Mouse (Mus musculus) c-Kit-positive CD71-positive TER-119-negative erythroid progenitor cells, embryonic 14.5 days (primary cell): ENCODE measurements around the gene Kcnh1.

Experiments used
- DNase-seq: peaks from one replicate; pipeline ENCODE4 v3.0.0-alpha.2; 2013; ENCODE audit warnings: low read depth

The Kcnh1 gene

GRCm38 (mm10) chr1:192415813-192416212, 225.2 kb downstream of the Kcnh1 start:
- DNase-seq = no peak

GRCm38 (mm10) chr1:192416241-192416821, 225.8 kb downstream of the Kcnh1 start:
- DNase-seq = no peak

DNA sequence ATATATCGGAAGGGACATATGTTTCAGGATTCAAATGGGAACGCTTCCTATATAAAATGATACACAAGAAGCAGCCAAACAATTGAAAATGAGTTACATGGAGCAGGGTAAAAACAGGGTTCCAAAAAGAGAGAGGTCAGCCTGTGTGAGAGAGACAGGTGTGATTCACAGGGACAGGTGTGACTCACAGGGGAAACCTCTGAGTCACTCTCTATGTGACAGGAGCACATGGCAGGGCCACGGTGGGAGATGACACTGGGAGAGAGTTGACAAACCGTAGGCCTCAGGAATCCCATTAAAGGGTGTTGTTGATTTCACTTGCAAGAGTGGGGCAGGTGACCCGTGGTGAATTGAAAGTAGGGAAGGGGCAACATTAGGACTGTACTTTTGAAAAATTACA, 228.6 kb downstream of the Kcnh1 start:
- no peak for DNase-seq

DNA sequence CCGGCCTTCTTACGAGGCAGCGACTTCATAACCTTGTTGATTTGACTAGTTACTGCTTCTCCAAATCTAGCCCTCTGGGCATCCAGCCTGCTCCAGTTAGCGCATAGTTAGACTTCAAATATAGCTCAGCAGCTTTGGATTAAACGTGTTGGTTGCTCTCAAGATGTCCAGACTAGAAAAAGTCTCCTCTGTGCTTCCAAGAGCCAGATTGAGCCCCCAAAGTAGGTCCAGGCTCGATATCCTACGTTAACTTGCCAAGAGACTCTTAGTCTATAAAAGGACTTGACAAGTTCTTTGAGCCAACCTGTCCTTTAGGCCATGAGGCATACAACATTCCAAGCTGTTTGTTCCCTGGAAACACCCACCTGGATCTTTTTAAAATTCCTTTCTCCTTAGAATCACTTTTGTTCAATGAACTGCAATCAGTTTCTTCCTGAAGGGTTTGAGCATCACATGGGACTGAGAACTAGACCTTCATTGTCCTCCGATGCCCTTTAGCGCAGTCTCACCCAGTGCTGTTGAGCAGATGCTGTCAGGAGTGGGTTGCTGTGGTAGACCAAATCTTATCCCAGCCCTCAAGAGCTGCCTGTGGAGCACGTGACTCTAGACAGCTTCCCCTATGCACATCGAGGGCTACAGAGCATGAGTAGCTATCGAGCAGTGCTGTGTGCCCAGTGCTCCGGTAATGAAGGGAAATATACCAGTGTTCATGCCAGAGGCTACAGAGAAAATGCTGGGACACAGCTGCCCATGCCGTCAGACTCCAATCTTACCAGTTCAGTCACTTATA, 231.0 kb downstream of the Kcnh1 start:
- DNase-seq = no peak

DNA sequence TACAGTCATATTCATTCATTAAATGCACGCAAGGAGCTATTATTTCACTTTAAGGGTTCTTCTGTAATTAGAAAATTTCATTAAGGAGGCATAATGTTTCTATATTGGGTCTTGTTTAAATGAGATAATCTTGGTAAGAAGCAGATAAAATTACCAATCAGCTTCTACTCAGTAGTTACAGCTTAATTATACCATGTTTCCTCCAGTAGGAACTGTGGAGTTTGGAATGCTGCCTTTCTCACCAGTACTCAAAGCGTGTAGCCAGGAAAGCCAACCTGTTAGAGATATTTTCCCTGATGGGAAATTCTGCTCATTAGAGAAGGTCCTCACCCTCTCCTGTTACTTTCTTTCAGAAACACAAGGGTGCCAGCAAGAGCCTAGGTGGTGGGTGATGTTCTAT, 240.8 kb downstream of the Kcnh1 start:
- no peak for DNase-seq

GRCm38 (mm10) chr1:192435503-192435902, 244.9 kb downstream of the Kcnh1 start:
- DNase-seq = no peak

- DNase-seq = no peak
These were observed 248.7 kb downstream of the Kcnh1 start for GRCm38 (mm10) chr1:192439151-192439837.

GRCm38 (mm10) chr1:192442772-192443445, 252.3 kb downstream of the Kcnh1 start:
- no peak for DNase-seq

DNA sequence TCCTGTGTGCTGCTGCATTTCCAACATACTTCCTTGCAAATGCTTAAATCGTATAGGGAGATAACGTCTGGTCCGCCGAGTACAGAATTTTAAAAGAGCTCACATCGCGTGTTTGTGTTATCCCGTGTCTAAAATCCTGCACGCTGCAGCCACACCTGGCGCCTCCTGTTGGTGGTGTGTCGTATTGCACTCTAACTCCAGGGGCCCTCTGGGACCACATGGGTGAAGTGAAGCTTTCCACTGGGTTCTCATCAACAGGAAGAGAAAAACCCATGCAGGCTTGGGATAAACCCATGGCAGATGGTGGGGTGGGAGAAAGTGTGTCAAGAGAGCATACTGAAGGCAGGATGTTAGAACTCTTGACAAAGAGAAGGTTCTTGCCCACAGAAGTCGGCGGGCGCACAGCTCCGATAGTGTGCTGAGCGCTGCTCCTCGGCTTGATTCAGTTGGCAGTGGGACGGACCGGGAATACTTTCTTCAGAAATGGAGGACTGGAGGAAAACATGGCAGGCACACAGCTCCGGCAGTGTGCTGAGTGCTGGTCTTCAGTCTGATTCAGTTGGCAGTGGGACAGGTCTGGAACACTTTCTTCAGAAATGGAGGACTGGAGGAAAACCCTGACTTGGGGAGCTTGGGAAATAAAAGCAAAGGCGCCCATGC, 253.6 kb downstream of the Kcnh1 start:
- no peak for DNase-seq

GRCm38 (mm10) chr1:192444658-192445447, 254.3 kb downstream of the Kcnh1 start:
- no peak for DNase-seq

GRCm38 (mm10) chr1:192446158-192446557, 255.6 kb downstream of the Kcnh1 start:
- DNase-seq = no peak

DNA sequence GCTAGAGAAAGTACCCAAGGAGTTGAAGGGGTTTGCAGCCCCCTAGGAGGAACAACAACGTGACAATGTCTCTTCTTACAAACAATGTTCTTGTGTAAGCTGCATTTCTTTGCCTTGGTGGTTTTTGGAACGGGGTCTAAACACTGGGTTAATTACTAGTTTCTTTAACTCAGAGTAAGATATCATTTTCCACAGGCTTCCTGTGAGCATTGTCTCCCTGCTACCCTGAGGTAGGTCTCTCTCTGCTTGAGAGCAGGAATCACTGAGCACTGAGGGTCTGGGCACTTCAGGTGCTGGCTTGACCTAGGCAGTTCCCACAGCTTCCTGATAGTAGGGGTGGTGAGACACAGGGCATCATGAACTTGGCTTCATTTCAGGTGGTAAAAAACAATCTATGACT, 257.1 kb downstream of the Kcnh1 start:
- DNase-seq = no peak

DNA sequence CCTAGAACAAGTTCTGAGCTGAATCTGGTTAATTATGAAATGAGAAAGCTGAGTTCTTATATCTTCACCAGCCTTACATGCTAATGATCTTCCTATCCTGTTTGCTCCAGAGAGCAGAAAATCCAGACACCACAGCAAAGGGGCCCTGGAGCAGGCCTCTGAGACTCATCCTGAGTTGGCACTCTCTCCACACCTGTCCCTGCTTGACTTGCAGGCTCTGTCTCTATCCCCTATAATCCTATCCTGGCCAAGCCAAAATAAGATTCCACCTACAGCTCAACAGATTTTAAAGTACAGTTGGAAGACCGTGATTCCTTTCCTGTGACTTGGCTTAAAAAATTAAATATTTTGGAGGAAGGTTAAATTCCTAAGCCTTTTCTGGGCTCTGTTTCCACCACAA, 257.9 kb downstream of the Kcnh1 start:
- no peak for DNase-seq

- DNase-seq = no peak
These were observed 259.2 kb downstream of the Kcnh1 start for GRCm38 (mm10) chr1:192449572-192450351.

- no peak for DNase-seq
These were observed 259.9 kb downstream of the Kcnh1 start for GRCm38 (mm10) chr1:192450425-192450824.

- DNase-seq = no peak
These were observed 261.1 kb downstream of the Kcnh1 start for GRCm38 (mm10) chr1:192451722-192452121.

- no peak for DNase-seq
These were observed 263.9 kb downstream of the Kcnh1 start for GRCm38 (mm10) chr1:192454501-192454900.

DNA sequence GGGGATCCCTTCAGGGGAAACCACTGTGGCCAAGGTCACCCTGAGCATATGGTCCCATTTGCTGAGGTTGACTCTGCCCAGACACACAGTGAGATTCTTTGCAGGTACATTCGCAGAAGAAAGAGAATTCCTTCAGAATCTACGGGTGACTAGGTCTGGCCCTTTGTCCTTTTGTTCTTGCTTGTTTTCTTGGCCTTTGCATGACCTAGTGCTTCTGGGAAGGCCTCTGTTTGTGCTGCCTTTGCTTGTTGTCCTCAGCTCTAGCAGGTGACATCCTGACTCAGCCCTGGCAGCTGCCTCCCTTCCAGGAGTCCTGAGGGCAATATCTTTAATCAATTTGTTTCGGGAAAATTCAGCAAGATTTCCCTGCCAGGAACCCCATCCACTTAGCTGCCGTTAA, 264.4 kb downstream of the Kcnh1 start:
- no peak for DNase-seq

DNA sequence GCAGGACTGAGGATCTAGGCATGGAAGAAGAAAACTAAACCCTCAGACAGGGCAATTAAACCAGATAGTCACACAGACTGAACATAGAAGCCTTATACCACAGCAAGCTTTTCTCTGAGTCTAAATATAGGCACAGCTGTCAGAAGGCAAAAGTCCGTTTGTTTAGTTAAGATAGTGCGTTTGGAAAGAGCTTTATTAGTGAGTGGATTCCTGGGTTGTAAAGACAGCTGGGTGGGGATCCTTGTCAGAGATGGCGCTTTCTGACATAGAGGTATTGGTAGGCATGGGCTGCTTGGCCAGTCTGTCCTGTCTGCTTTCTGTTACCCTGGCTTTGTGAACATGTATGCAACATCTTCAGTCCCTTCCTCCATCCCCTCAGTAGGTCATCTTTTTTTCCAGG, 266.5 kb downstream of the Kcnh1 start:
- no peak for DNase-seq

- DNase-seq = no peak
These were observed 267.1 kb downstream of the Kcnh1 start for GRCm38 (mm10) chr1:192457526-192458206.
